Mouse (Mus musculus) heart, adult 2 months (tissue): ENCODE results near the gene Calml3.
"Not testable (repeated sequence)": the region's sequence is repeated elsewhere in the genome, so short reads cannot be mapped to it uniquely, and the experiment has no call there.

Experiments used
- EP300 ChIP-seq: fragments of 200-500 bp; IDR thresholded peaks from 2 replicates; pipeline ENCODE4 v1.6.1; 2011; ENCODE audit warnings: low read depth, low read length, control low read depth; ENCODE audit not compliant: insufficient read depth
- POLR2A ChIP-seq: fragments of 200-500 bp; IDR thresholded peaks from 2 replicates; pipeline ENCODE4 v1.6.1; 2011; ENCODE audit warnings: mild to moderate bottlenecking, low read depth, low read length, control low read depth; ENCODE audit not compliant: insufficient read depth

DNA sequence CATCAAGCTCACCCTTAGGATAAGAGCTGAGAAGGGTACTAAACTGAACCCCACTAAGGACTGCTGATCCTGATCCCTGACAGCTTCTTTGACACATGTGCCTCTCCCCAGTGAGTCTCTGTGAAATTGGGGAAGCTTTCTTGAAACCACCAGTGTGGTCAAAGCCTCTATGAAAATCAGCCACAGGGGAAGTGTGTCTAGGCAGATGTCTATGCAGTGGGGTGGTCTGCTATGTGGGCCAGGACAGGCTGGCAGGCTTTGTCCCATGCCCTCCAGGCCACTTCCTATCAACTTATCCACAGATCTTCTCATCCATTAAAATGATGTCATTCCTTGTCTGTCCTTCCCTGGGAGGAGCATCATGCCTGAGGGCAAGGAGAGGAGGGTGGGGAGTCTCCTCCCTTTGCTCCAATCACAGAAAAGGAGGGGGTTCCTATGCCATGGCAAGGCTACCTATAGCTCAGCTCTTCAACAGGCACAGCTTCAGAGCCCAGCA is 33.2 kb upstream of the Calml3 start, which contains the start of gene Calm4:
- not testable (repeated sequence) for TF ChIP-seq POLR2A, EP300
